19 mouse cellular contexts compared by ENCODE assay signal in the genomic region with DNA sequence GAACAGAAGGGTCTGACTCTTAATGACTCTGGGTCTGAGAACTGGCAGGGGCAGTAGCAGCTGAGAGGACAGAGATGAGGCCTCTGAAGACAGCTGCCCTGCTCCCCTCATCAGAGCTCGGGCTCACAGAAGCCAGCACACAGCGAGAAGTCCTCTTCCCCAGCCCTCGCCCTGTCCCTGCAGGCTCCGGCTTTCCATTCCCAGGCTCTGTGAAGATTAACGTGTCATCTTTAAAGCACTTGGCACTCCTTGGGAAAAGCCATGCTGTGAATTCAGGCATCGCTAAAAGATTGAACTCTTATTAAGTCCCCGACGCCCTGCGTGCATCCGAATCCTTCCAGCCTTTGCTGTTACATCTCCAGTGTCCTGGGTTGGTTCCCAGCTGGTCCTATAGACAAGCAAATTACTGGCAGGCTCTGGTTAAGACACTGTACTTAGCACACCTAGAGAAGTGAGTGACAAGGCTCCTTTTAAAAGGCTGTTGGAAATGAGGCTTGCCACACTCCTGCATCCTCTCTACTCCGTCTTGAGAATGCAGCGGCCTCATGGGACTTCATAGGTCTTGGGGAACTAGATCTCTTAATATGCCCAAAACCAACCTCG. TPM values are rescaled to one million over a fixed set of nuclear protein-coding genes. Genes with fewer than 3 reads are reported as not detected.
DNase-seq lines count a peak whose midpoint lies in the region; ATAC-seq lines count a peak whose summit lies in the region.
"Had no signal": no experiment of that assay in that cellular context is flagged by ENCODE, and none has a peak within 500 bp of the region (broad histone marks: within the 10 kb centered on the region; RNA-seq: fewer than 3 reads in every experiment).

No protein-coding gene starts in this region.

- H3K27me3 ChIP-seq in midbrain, embryonic 11.5 days (ENCODE audit: control insufficient read depth, insufficient read depth, low read length) = no peaks in the 10 kb centered on the region
- no peaks in the 10 kb centered on the region for H3K27me3 ChIP-seq in midbrain, embryonic 10.5 days (ENCODE audit: low read depth, poor library complexity, severe bottlenecking)
- no peaks in the 10 kb centered on the region for H3K27me3 ChIP-seq in midbrain, embryonic 12.5 days
- H3K27me3 ChIP-seq: embryonic facial prominence, embryonic 12.5 days; heart, embryonic 13.5 days; limb, embryonic 12.5 days had no signal

- peaks cover 4% of the 10 kb centered on the region for H3K9me3 ChIP-seq in midbrain, embryonic 11.5 days (ENCODE audit: control insufficient read depth, low read length)
- peaks cover 11% of the 10 kb centered on the region; the same call in 1 of the 2 replicates for H3K9me3 ChIP-seq in midbrain, embryonic 10.5 days (replicated peaks)
- H3K9me3 ChIP-seq in midbrain, embryonic 12.5 days = peaks cover 10% of the 10 kb centered on the region

- no peak overlapping the region for H3K27ac ChIP-seq in midbrain, embryonic 11.5 days (ENCODE audit: low read depth, low read length)
- H3K27ac ChIP-seq in midbrain, embryonic 10.5 days (replicated peaks) = no peak overlapping the region
- H3K27ac ChIP-seq in midbrain, embryonic 12.5 days (replicated peaks) = peak overlapping the region; percentile 46
- H3K27ac ChIP-seq: embryonic facial prominence, embryonic 12.5 days; gastrocnemius, adult 2 months; heart, embryonic 13.5 days; left cerebral cortex, adult 2 months; limb, embryonic 12.5 days; liver, embryonic 14.5 days had no signal

- no peak overlapping the region for H3K9ac ChIP-seq in midbrain, embryonic 11.5 days (ENCODE audit: low read length)
- H3K9ac ChIP-seq in midbrain, embryonic 12.5 days (replicated peaks) = no peak overlapping the region
- H3K9ac ChIP-seq: embryonic facial prominence, embryonic 12.5 days; heart, embryonic 13.5 days; limb, embryonic 12.5 days; liver, embryonic 14.5 days had no signal

- H3K4me1 ChIP-seq in midbrain, embryonic 11.5 days (ENCODE audit: control insufficient read depth, insufficient read depth, low read length) = no peaks in the 10 kb centered on the region; the same call in 1 of the 2 replicates
- H3K4me1 ChIP-seq in midbrain, embryonic 10.5 days = peaks cover 7% of the 10 kb centered on the region
- H3K4me1 ChIP-seq in midbrain, embryonic 12.5 days = peaks cover 10% of the 10 kb centered on the region
- H3K4me1 ChIP-seq: embryonic facial prominence, embryonic 12.5 days; limb, embryonic 12.5 days had no signal

- no peak overlapping the region for H3K4me2 ChIP-seq in midbrain, embryonic 11.5 days
- H3K4me2 ChIP-seq in midbrain, embryonic 12.5 days (replicated peaks) = no peak overlapping the region
- H3K4me2 ChIP-seq: embryonic facial prominence, embryonic 12.5 days; heart, embryonic 13.5 days; limb, embryonic 12.5 days had no signal

- H3K4me3 ChIP-seq in midbrain, embryonic 11.5 days (ENCODE audit: low read depth, low read length) = no peak overlapping the region
- no peak overlapping the region for H3K4me3 ChIP-seq in midbrain, embryonic 10.5 days
- no peak overlapping the region for H3K4me3 ChIP-seq in midbrain, embryonic 12.5 days
- H3K4me3 ChIP-seq: embryonic facial prominence, embryonic 12.5 days; gastrocnemius, adult 2 months; heart, embryonic 13.5 days; left cerebral cortex, adult 2 months; limb, embryonic 12.5 days had no signal

- peak; percentile 75 for ATAC-seq in cerebellum, adult (ENCODE audit: insufficient number of reproducible peaks, low FRiP score, low TSS enrichment)
- ATAC-seq in midbrain, embryonic 11.5 days (ENCODE audit: low FRiP score) = peak; percentile 38; the same call in 1 of the 2 replicates
- ATAC-seq in midbrain, embryonic 12.5 days (ENCODE audit: low FRiP score, low read depth) = peak; percentile 41; the same call in 1 of the 2 replicates
- ATAC-seq: CD4-positive, CD25-positive, alpha-beta regulatory T cell, adult 4 months; intestine, embryonic 16.5 days had no signal

- no peaks in the 10 kb centered on the region for H3K36me3 ChIP-seq in midbrain, embryonic 11.5 days (ENCODE audit: control insufficient read depth, insufficient read depth, low read length)
- H3K36me3 ChIP-seq in midbrain, embryonic 10.5 days = peaks cover 2% of the 10 kb centered on the region; the same call in 1 of the 2 replicates
- no peaks in the 10 kb centered on the region for H3K36me3 ChIP-seq in midbrain, embryonic 12.5 days
- H3K36me3 ChIP-seq: embryonic facial prominence, embryonic 12.5 days; G1E; heart, embryonic 13.5 days; limb, embryonic 12.5 days had no signal

- 44% methylated on average over 13 of the region's 13 CpGs for WGBS in midbrain, embryonic 11.5 days
- 48% methylated on average over 13 of the region's 13 CpGs for WGBS in midbrain, embryonic 10.5 days
- 35% methylated on average over 13 of the region's 13 CpGs for WGBS in midbrain, embryonic 12.5 days

- no peak for DNase-seq in cerebellum, adult 8-10 months
- no peak for DNase-seq in midbrain, embryonic 11.5 days (ENCODE audit: low spot score, missing footprints)
- no peak for DNase-seq in midbrain, embryonic 10.5 days (ENCODE audit: low spot score)
- no peak for DNase-seq in urinary bladder, postnatal 10 days (ENCODE audit: low spot score)
- no peak for DNase-seq in frontal cortex, adult 2 months (ENCODE audit: extremely low spot score in 1 of 2, low spot score in 1 of 2)
- no peak for DNase-seq in lung, postnatal 4 days
- DNase-seq: cerebellum, adult 11 months; gastrocnemius, adult 2 months; heart, postnatal 36 days had no signal

RNA-seq across cellular contexts. Expression of gene Fam78b, which starts 30.9 kb away (rescaled TPM):
- polyA plus RNA-seq in midbrain, embryonic 11.5 days (2014; fragmentation: Nextera tagmentation; extraction: Ambion mirVana) = 6.7 and 7.1 TPM in 2 replicates
- 1.7 and 2.4 TPM in 2 replicates for polyA plus RNA-seq in midbrain, embryonic 10.5 days (2016; fragmentation: Nextera tagmentation; extraction: Ambion mirVana)
- 8.7 and 10.3 TPM in 2 replicates for polyA plus RNA-seq in midbrain, embryonic 12.5 days (2016; fragmentation: Nextera tagmentation; extraction: Ambion mirVana)
- polyA plus RNA-seq in frontal cortex, adult 2 months (2012; rRNA removed) = 21.2 and 23.4 TPM in 2 replicates
- polyA plus RNA-seq: G1E had no signal
